Mouse (Mus musculus): Measurements from ENCODE around the gene Pea15a. TPM values are rescaled to one million over a fixed set of nuclear protein-coding genes. Genes with fewer than 3 reads are reported as not detected.

Gene Pea15a
- polyA plus RNA-seq, 1 experiment from 2014 or later, result 69.5 TPM

Other genes starting within 250 kb of the Pea15a start
- gene Vangl2, start 178.4 kb downstream of the Pea15a start, polyA plus RNA-seq (2016; fragmentation: Nextera tagmentation; extraction: Ambion mirVana), result 23.2 and 23.7 TPM in 2 replicates
- gene Nhlh1, start 149.2 kb downstream of the Pea15a start, polyA plus RNA-seq (2016; fragmentation: Nextera tagmentation; extraction: Ambion mirVana), result 0.14 TPM in 1 of 2 replicates, not detected in the other
- 219 and 228 TPM in 2 replicates for gene Copa, start 124.3 kb downstream of the Pea15a start, polyA plus RNA-seq (2016; fragmentation: Nextera tagmentation; extraction: Ambion mirVana)
- gene Ncstn, start 124.0 kb downstream of the Pea15a start, polyA plus RNA-seq (2016; fragmentation: Nextera tagmentation; extraction: Ambion mirVana), result 86.6 and 96.6 TPM in 2 replicates
- 173 and 177 TPM in 2 replicates for gene Pex19, start 80.0 kb downstream of the Pea15a start, polyA plus RNA-seq (2016; fragmentation: Nextera tagmentation; extraction: Ambion mirVana)
- gene Dcaf8, start 58.7 kb downstream of the Pea15a start, polyA plus RNA-seq (2016; fragmentation: Nextera tagmentation; extraction: Ambion mirVana), result 179 TPM in 2 replicates
- 2.9 and 4.1 TPM in 2 replicates for gene Casq1, start 13.1 kb upstream of the Pea15a start, polyA plus RNA-seq (2016; fragmentation: Nextera tagmentation; extraction: Ambion mirVana)
- not detected in 2 replicates for gene Atp1a4, start 51.6 kb upstream of the Pea15a start, polyA plus RNA-seq (2016; fragmentation: Nextera tagmentation; extraction: Ambion mirVana)
- 44.1 and 45.9 TPM in 2 replicates for gene Igsf8, start 54.8 kb upstream of the Pea15a start, polyA plus RNA-seq (2016; fragmentation: Nextera tagmentation; extraction: Ambion mirVana)
- 5.1 and 5.4 TPM in 2 replicates for gene Atp1a2, start 91.3 kb upstream of the Pea15a start, polyA plus RNA-seq (2016; fragmentation: Nextera tagmentation; extraction: Ambion mirVana)
- gene Kcnj9, start 122.5 kb upstream of the Pea15a start, polyA plus RNA-seq (2016; fragmentation: Nextera tagmentation; extraction: Ambion mirVana), result not detected in 2 replicates
- 0.04 and 0.05 TPM in 2 replicates for gene Kcnj10, start 134.4 kb upstream of the Pea15a start, polyA plus RNA-seq (2016; fragmentation: Nextera tagmentation; extraction: Ambion mirVana)
- gene Pigm, start 169.7 kb upstream of the Pea15a start, polyA plus RNA-seq (2016; fragmentation: Nextera tagmentation; extraction: Ambion mirVana), result 9.3 and 9.8 TPM in 2 replicates